Mouse (Mus musculus): Measurements from ENCODE around the gene Sdk2.
A peak's percentile ranks its signal among the peaks of the same experiment; 100 is the strongest.

Sdk2 gene

DNA sequence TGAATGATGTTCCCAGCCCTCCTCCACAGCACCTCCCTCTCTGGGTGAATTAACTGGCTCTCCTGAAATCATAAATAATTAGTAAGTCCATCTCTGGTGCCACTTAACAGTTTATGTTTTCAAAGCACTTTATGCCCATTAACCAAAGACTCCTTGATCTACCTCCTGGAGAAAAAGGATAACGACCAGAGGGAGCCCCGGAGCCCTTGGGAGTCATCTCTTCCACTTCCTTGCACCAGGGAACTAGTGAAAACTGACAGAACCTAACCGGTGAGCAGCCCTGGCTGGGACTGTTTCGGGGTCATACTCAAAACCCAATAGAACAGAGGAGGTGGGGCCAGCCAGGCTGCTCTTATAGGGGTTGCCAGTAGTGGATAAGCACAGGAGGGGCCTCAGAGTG lies 22.5 kb downstream of the Sdk2 start:
- no peak for DNase-seq

DNA sequence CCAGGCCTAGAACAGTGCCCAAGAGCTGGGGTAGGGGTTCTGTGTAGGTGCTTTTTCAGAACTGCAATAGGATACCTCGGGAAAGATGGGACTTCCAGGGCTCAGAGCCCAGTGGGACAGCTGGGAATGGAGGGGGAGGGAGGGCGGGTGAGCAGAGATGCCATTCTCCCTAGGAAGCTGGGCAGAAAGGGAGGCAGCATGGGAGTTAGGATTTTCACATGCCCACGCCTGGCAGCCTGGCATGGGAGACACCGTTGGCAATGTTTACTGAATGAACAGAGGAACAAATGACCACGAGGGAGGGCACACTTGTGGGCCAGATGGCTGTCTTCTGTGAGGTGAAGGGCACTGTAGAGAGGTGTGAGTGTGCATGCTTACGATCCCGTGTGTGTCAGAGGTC lies 23.3 kb downstream of the Sdk2 start:
- peak; percentile 39 for DNase-seq

- DNase-seq = peak; percentile 51
Measured at GRCm38 (mm10) chr11:114040391-114041035, 26.3 kb downstream of the Sdk2 start.

- no peak for DNase-seq
Measured at GRCm38 (mm10) chr11:114038036-114038435, 28.8 kb downstream of the Sdk2 start.

DNA sequence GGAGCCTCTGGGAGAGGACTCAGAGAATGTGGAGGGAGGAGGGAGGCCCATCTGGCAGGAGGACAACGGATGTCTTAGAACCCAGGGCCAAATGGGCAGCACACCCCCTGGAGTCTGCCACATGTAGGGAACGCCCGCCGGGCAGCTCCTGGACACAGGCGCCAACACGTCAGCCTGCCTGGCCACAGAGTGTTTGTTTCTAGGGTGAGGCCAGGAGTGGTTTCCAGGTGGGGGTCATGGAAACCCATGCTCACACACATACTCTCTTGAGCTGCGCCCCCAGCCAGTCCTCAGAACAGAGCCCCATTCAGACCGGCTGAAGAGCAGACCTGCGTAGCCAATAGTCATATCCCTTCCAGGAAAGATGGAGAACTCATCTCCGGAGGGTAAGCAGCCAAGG lies 35.4 kb downstream of the Sdk2 start:
- no peak for DNase-seq

- no peak for DNase-seq
Measured at GRCm38 (mm10) chr11:114030214-114030613, 36.6 kb downstream of the Sdk2 start.

- no peak for DNase-seq
Measured at GRCm38 (mm10) chr11:114028512-114028911, 38.3 kb downstream of the Sdk2 start.

GRCm38 (mm10) chr11:114028021-114028420 lies 38.8 kb downstream of the Sdk2 start:
- no peak for DNase-seq

- no peak for DNase-seq
Measured at GRCm38 (mm10) chr11:114025056-114025455, 41.8 kb downstream of the Sdk2 start.

GRCm38 (mm10) chr11:114023965-114024364 lies 42.9 kb downstream of the Sdk2 start:
- no peak for DNase-seq

GRCm38 (mm10) chr11:114022166-114022565 lies 44.7 kb downstream of the Sdk2 start:
- no peak for DNase-seq

DNA sequence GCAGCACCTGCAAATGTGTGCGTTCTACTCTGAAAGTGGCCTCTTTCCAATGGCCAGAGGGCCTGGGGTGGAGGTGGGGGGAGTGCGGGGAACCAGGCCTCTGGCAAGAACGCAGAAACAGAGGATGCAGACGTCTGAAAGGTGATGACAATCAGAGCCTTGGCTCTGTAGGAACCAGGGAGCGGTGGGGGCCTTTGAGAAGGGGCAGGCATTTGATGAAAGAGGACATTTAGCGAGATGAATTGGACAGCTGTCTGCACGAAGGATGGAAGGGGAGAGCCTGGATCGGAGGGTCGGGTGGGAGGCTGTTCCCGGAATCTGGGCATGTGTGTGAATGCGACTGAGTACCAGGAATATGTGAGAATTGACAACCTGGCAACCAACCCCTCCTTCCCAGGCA lies 47.8 kb downstream of the Sdk2 start:
- no peak for DNase-seq

DNA sequence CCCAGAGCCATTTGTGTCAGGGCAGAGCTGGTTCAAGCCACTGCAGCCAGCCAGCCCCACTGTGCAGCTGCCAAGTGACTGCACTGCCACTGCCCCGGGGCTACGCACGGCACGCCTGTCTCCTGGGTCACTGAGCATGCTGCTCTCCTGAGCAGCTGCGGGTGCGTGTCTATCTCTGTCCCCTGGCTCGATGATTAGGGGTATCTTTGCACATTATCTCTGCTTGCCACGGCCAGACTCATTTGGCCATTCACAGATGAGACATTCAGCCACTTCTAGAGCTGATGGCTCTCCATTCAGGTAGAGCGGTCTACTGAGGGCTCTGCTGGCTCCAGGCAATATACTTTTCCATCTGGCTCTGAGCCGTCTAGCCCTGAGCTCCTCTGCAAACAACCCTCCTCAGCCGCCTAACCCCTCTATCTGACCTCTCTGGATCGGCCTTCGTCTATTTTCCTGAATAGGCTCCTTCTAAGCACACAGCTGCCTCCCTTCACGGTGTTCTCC lies 49.9 kb downstream of the Sdk2 start:
- no peak for DNase-seq

DNA sequence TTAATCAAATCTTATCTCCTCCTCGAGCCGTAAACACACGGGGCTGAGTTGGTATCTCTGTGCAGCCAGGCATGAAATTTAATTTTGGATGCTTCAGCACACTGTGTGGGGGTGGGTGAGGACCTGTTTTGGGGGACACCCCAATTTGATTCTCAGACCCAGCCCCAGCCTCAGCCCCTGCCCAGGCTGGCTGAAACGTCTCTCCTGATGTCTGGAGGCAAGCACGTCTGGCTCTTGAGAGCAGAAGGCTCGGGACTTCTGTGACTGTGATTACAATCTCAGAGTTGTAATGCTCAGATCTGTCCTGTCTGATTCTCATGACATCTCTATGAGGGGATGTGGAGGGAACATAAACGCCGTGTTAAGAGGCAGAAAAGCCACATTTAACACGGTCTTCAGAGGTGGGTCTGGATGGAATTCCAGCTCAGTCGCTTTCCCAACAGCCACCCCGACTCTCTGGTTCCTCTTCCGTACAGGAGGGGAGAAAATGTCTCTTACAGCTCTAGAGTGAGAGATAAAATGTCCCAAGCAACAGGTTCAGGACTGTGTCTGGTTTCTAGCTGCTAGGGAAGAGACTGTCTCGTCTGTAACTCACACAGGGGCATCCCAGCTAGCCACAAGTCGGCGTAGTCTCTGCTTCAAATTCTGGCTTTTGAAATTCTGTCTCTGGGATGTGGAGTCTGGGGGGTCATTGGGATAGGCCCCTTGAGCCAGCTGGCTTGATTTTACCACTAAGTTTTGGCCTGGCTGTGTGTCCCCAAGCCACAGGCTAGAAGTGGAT lies 50.5 kb downstream of the Sdk2 start:
- DNase-seq = no peak

- no peak for DNase-seq
Measured at GRCm38 (mm10) chr11:114011523-114011922, 55.3 kb downstream of the Sdk2 start.

- no peak for DNase-seq
Measured at GRCm38 (mm10) chr11:114005879-114006278, 61.0 kb downstream of the Sdk2 start.

DNA sequence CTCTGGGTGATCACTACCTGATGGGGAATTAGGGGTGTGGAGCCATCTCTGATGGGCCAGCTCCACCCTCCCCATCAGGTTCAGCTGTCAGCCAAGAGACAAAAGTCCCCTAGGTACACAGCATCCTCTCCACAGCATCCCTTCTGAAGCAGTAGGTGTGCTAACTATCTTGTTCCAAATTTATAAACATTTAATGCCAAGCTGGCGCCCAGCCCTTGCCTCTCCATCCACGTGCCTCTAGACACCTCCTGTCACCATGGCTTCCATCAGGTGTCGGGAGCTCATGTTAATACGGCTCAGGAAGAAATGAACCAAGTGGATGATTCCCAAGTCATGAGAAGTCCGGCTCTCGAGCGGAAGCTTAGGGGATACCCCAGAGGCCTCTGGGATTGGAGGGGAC lies 62.2 kb downstream of the Sdk2 start:
- DNase-seq = peak; percentile 10

GRCm38 (mm10) chr11:114003195-114003594 lies 63.7 kb downstream of the Sdk2 start:
- no peak for DNase-seq

DNA sequence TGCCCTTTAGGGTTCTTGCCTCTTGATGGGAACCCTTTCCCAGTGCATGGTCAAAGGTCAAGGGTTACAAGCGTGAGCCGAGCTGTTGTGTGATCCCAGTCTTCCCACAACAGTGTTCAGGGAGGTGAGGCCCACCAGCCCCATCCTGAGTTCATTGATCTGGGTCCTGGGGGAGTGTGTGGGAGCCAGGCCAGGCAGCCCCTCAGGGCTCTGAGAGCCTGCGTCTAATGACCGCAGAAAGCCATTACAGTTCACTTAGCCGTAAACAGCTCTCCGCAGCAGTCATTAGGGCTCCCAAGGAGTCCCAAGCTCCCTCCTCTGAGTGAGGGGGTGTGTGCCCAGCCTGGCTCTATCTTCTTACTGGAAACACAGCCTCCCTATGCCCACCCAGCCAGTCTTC lies 66.8 kb downstream of the Sdk2 start:
- DNase-seq = no peak

DNA sequence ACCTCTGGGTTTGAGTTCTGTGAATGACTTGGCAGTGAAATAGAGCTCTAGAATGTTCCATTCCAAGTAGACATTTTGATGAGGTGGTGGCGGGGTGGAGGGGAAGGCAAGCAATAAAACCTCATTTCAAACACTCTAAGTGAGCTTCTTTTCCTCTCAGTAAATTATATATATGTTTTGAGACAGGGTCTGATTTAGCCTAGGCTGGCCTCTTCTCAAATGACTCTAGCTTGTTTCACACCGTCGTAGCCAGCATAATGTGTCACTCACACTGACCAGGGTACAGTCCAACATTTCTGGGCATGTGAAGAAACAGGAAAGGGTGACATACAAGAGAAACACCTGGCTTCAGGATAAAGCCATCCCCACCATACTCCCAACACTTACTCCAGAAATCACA lies 68.1 kb downstream of the Sdk2 start:
- DNase-seq = no peak

GRCm38 (mm10) chr11:113993921-113994320 lies 72.9 kb downstream of the Sdk2 start:
- DNase-seq = no peak

- DNase-seq = no peak
Measured at GRCm38 (mm10) chr11:113992894-113993293, 74.0 kb downstream of the Sdk2 start.

GRCm38 (mm10) chr11:113991886-113992285 lies 75.0 kb downstream of the Sdk2 start:
- DNase-seq = no peak

- peak; percentile 20 for DNase-seq
Measured at GRCm38 (mm10) chr11:113990466-113990865, 76.4 kb downstream of the Sdk2 start.
